Mouse (Mus musculus): Measurements from ENCODE around the gene Defb5.

GRCm38 (mm10) chr8:19247280-19247679, at the start of gene Defb5:
- TF ChIP-seq CTCF (conservative IDR thresholded peaks at IDR 0.05; ENCODE audit: low read length) (no peak), POU5F1 (IDR thresholded peaks at IDR 0.05; ENCODE audit: borderline replicate concordance, low read length) (no peak)

Measured in E14TG2a.4 (cell line).